Mouse (Mus musculus) brown adipose tissue, adult 24 weeks (tissue): Measurements from ENCODE around the gene Klhl36. TPM values are rescaled to one million over a fixed set of nuclear protein-coding genes. Genes with fewer than 3 reads are reported as not detected.
A peak's percentile ranks its signal among the peaks of the same experiment; 100 is the strongest.
"Not testable (repeated sequence)": the region's sequence is repeated elsewhere in the genome, so short reads cannot be mapped to it uniquely, and the experiment has no call there.

Experiments
- H3K27ac ChIP-seq: fragments of 200-500 bp; replicated peaks from 2 replicates; pipeline ENCODE4 v1.5.1; 2012; ENCODE audit warnings: low read depth, mild to moderate bottlenecking, low read length
- H3K4me1 ChIP-seq: fragments of 200-500 bp; 2 replicates; pipeline ENCODE4 v1.6.1; 2012; ENCODE audit warnings: low read length, mixed read lengths; ENCODE audit not compliant: control insufficient read depth, insufficient read depth, insufficient read length
- H3K4me3 ChIP-seq: fragments of 200-500 bp; 2 replicates; pipeline ENCODE4 v1.5.1; 2012; ENCODE audit warnings: low read depth, mild to moderate bottlenecking, low read length, moderate library complexity; ENCODE audit not compliant: insufficient read depth
- polyA plus RNA-seq: library from polyadenylated mRNA; stranded (reverse); fragments of >200 nt; gene quantifications from 2 replicates; pipeline ENCODE4 v1.2.4, GENCODE M21; 2012; ENCODE audit not compliant: missing spikeins, insufficient read depth, insufficient read length

The Klhl36 gene
- polyA plus RNA-seq, 1 experiment, result 2.7 TPM

GRCm38 (mm10) chr8:119843444-119843843, 18.6 kb upstream of the Klhl36 start:
- H3K4me1 ChIP-seq, result no peaks in the 10 kb centered on the region
- no peak overlapping the region for H3K27ac ChIP-seq
- H3K4me3 ChIP-seq, result no peak overlapping the region

- no peak overlapping the region for H3K27ac ChIP-seq
- H3K4me3 ChIP-seq, result no peak overlapping the region
- H3K4me1 ChIP-seq, result no peaks in the 10 kb centered on the region
Measured at GRCm38 (mm10) chr8:119844577-119844976, 17.5 kb upstream of the Klhl36 start.

GRCm38 (mm10) chr8:119845741-119846140, 16.3 kb upstream of the Klhl36 start:
- H3K4me3 ChIP-seq, H3K4me1 ChIP-seq, H3K27ac ChIP-seq: not testable (repeated sequence)

- Histone ChIP-seq H3K4me3 (no peak overlapping the region), H3K27ac (no peak overlapping the region), H3K4me1 (no peaks in the 10 kb centered on the region)
Measured at GRCm38 (mm10) chr8:119847232-119847922, 14.7 kb upstream of the Klhl36 start.

DNA sequence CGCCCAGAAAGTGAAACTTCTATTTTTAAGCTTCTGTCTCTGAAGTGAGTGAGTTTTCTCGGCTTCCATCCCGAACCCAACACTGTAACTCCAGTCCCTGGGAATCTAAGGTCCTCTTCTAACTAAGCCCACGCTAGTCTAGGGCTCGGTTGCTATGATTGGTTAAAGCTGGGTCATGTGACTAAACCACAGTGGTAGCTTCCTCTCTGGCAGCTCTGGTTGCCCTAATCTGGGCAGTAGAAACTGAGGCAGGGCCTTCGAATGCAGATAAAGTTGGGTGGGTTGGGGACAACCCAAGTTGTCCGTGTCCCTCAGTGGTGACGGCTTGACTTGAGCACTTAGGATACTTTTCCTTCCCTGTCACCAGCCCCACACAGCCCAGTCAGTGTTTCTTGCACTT, 8.5 kb upstream of the Klhl36 start:
- H3K4me3 ChIP-seq, result no peak overlapping the region
- no peak overlapping the region for H3K27ac ChIP-seq
- H3K4me1 ChIP-seq, result no peaks in the 10 kb centered on the region

DNA sequence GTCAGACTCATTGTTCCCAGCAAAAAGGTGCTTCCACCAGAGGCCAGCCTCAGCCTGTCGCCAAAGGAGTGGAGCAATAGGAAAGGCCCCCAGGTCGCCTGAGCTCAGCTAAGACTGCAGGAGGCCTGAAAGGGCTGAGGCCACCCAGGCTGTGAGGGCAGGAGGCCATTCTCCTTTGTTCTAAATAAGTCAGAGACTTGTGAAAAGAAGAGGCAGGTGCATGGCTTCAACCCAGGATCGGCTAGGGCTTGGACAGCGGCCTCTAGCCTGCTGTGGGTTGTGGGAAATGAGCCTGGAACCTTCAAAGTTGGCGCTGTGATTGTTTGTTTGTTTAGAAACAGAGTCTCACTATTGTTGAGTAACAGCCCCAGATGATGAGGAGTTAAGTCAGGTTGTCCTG, 8.0 kb upstream of the Klhl36 start:
- no peaks in the 10 kb centered on the region for H3K4me1 ChIP-seq
- no peak overlapping the region for H3K4me3 ChIP-seq
- H3K27ac ChIP-seq, result no peak overlapping the region

DNA sequence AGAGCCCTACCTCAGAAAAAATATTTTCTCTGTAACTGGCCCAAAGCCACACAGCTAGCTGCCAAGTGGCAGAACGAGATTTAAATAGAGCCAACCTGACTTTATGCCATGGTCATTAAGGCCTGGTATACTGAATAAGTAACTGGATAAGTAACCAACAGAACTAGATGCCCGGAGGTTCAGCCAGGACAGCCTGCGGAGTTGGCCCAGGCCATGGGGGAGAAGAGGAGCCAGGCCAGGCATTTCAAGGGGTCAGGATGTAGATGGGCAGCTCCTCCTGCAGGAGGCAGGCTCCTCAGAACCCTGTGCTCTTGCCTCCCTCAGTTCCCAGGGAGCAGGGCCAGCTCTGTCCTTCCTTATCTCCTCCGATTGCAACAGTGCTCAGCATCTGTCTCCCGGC, 6.4 kb upstream of the Klhl36 start:
- Histone ChIP-seq H3K4me3 (no peak overlapping the region), H3K27ac (no peak overlapping the region), H3K4me1 (no peaks in the 10 kb centered on the region)

DNA sequence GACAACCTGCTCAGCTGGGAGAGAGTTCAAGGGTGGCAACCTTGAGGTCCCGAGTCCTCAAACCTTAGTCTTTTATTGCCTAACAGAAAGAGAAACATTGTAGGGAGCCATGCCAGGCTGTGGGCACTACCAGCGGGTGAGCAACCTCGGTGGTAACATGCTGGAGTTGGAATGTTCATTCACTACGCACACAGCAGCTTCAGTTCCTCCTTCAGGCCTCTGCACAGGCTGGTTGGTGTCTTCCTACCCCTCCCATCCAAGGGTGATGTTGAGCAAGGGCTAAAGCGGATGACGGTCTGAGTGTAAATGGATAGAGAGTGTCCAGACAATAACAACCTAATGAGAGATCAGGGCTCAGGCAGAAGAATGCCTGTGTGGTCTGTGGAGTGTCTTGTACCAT, 4.3 kb upstream of the Klhl36 start:
- no peak overlapping the region for H3K4me3 ChIP-seq
- no peaks in the 10 kb centered on the region for H3K4me1 ChIP-seq
- H3K27ac ChIP-seq, result no peak overlapping the region

DNA sequence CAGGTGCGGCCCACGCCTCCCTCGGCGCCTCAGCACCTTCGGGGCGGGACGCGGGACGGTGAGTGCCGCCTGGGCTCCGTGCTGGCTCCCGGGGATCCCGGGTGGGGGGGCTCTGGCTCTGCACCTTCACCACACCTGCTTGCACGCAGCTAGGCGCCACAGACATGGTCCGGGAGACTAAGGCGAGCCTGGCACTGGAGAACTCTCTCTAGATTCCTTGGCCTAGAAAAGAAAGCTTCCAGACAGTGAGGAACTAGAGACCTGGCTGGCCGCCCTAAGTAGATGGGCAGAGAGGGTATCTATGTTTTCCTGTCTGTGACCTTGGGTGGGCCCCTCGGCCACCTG, 296 bp downstream of the Klhl36 start:
- H3K4me3 ChIP-seq, result peak overlapping the region; percentile 83
- H3K27ac ChIP-seq, result no peak overlapping the region
- no peaks in the 10 kb centered on the region for H3K4me1 ChIP-seq

DNA sequence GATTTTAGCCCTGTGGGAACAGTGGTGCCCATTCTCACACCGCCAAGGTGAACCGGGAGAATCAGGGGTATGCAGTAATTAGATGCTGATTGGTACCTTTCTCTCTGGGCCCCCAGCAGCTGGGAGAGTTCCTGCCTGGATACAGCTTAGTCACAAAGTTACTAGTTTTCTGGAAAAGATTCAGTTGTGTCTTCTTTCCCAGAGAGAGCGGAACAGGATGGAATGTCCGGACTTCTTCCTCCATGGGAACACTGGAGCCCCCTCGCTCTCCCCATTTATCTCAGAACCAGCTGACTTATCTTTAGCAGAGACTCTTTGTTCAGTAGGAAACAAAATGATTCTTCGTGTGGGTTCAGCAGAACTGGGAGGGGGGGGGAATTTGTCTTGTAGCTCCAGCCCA, 683 bp downstream of the Klhl36 start:
- Histone ChIP-seq H3K27ac (no peak overlapping the region), H3K4me1 (no peaks in the 10 kb centered on the region), H3K4me3 (peak overlapping the region; percentile 83)

GRCm38 (mm10) chr8:119869616-119870015, 7.5 kb downstream of the Klhl36 start:
- no peaks in the 10 kb centered on the region for H3K4me1 ChIP-seq
- no peak overlapping the region for H3K4me3 ChIP-seq
- no peak overlapping the region for H3K27ac ChIP-seq

DNA sequence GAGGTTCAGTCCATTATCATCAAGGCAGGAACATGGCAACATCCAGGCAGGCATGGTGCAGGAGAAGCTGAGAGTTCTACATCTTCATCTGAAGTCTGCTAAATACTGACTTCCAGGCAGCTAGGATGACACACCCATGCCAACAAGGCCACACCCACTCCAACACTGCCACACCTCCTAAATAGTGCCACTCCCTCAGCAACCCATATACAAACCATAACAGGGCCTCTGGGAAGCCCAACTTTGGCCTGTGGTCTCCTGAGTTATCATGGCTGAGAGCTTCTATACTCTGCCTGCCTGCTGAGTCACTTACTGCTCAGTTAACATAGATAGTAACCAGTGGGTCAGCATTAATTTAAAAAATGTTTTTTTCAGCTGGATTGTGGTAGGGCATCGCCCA, 11.1 kb downstream of the Klhl36 start:
- Histone ChIP-seq H3K4me1 (no peaks in the 10 kb centered on the region), H3K4me3 (no peak overlapping the region), H3K27ac (no peak overlapping the region)

- Histone ChIP-seq H3K27ac (no peak overlapping the region), H3K4me1 (no peaks in the 10 kb centered on the region), H3K4me3 (no peak overlapping the region)
Measured at GRCm38 (mm10) chr8:119881301-119881700, 19.2 kb downstream of the Klhl36 start.

- Histone ChIP-seq H3K4me3 (no peak overlapping the region), H3K4me1 (no peaks in the 10 kb centered on the region), H3K27ac (no peak overlapping the region)
Measured at GRCm38 (mm10) chr8:119881917-119882316, 19.9 kb downstream of the Klhl36 start.

- Histone ChIP-seq H3K4me3 (no peak overlapping the region), H3K4me1 (no peaks in the 10 kb centered on the region), H3K27ac (no peak overlapping the region)
Measured at GRCm38 (mm10) chr8:119883281-119883680, 21.2 kb downstream of the Klhl36 start.

DNA sequence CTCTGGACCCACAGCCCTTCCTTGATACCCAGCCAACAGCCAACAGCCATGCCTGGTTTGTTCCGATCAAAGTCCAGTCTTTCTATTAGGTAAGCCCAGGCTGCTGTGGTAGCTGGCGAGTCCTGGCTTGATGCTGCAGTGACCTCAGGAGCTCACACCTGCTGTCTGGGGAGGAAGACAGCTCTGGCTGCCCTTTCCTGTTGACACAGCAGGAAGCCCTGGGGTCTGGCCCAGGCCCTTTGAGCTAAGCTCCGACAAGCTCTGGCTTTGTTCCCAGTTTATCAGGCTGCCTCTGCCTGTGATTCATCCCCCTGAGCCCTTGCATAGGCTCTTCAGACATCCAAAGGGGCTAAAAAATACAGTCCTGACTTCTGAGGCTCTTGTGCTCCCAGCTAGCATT, 23.5 kb downstream of the Klhl36 start:
- Histone ChIP-seq H3K4me1 (no peaks in the 10 kb centered on the region), H3K4me3 (no peak overlapping the region), H3K27ac (no peak overlapping the region)

DNA sequence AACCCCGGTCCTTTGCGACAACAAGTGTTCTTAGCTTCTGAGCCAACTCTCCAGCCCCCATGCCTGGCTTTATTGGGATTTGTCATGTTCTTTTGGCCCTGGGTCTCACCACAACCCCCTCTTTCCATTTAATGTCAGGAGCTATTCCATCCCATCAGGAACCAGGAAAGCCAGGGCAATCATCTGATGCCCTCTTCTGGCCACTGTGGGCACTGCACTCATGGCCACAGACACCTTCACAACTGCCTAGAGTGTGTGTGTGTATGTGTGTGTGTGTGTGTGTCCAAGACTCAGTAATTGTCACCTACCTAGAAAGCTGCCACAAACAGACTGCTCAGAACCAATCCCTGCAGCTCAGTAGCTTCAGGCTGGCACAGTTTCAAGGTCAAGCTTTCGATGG, 25.1 kb downstream of the Klhl36 start:
- Histone ChIP-seq H3K27ac (no peak overlapping the region), H3K4me1 (no peaks in the 10 kb centered on the region), H3K4me3 (no peak overlapping the region)
